ENCODE assay signal across 26 mouse cellular contexts in the genomic region with DNA sequence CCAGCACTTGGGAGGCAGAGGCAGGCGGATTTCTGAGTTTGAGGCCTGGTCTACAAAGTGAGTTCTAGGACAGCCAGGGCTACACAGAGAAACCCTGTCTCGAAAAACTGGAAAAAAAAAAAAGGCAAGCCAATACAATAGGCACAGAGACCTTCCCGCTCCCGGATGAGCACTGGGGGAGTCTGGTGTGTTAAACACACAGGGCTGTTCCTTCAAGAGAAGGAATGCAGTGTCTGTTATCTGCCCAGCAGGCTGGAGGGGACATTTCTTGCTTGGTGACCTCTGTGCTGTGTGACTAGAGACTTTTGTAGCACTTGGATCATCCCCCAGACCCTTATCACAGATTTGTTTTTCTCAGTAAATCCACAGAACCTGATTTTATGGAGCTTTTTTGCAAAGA. TPM values are rescaled to one million over a fixed set of nuclear protein-coding genes. Genes with fewer than 3 reads are reported as not detected.
A peak's percentile ranks its signal among the peaks of the same experiment; 100 is the strongest.
DNase-seq lines count a peak whose midpoint lies in the region; ATAC-seq lines count a peak whose summit lies in the region.
"Had no signal": no experiment of that assay in that cellular context is flagged by ENCODE, and none has a peak within 500 bp of the region (broad histone marks: within the 10 kb centered on the region; RNA-seq: fewer than 3 reads in every experiment).

No protein-coding gene starts in this region.

- no peaks in the 10 kb centered on the region for H3K36me3 ChIP-seq in heart, embryonic 12.5 days
- no peaks in the 10 kb centered on the region for H3K36me3 ChIP-seq in liver, embryonic 13.5 days
- no peaks in the 10 kb centered on the region for H3K36me3 ChIP-seq in limb, embryonic 10.5 days
- H3K36me3 ChIP-seq: forebrain, embryonic 15.5 days; G1E; hindbrain, embryonic 12.5 days; midbrain, embryonic 10.5 days had no signal

- no peak overlapping the region for H3K4me2 ChIP-seq in heart, embryonic 12.5 days
- no peak overlapping the region for H3K4me2 ChIP-seq in liver, embryonic 13.5 days
- H3K4me2 ChIP-seq: forebrain, embryonic 15.5 days; hindbrain, embryonic 12.5 days had no signal

- ATAC-seq in heart, embryonic 12.5 days (ENCODE audit: insufficient number of reproducible peaks, low FRiP score), result 0 out of 2 replicates have a peak, but pooled peaks have one; percentile 38
- ATAC-seq in liver, embryonic 13.5 days (ENCODE audit: low read depth), result no peak
- ATAC-seq: activated CD4-positive, CD25-positive, alpha-beta regulatory T cell, adult 4 months; forebrain, embryonic 15.5 days; lung, postnatal 0 days; midbrain, embryonic 16.5 days; Patski had no signal

- DNase-seq in heart, postnatal 4 days, result no peak
- DNase-seq in liver, embryonic 13.5 days, result no peak
- DNase-seq in liver, result no peak
- peak; percentile 71 for DNase-seq in ES-CJ7 (ENCODE audit: low read depth, low spot score)
- peak; percentile 28 for DNase-seq in induced T-regulatory cell, adult 2 months (ENCODE audit: low read depth)
- DNase-seq in limb, embryonic 10.5 days (ENCODE audit: low spot score), result no peak
- no peak for DNase-seq in kidney, adult 8-10 months
- DNase-seq: adrenal gland, postnatal 25 days; cerebellum, adult 9-10 months; gastrocnemius, postnatal 10 days; kidney, adult 11 months; thymus, postnatal 25 days had no signal

- H3K4me1 ChIP-seq in heart, embryonic 12.5 days (replicated peaks), result peaks cover 7% of the 10 kb centered on the region; the same call in 1 of the 2 replicates
- H3K4me1 ChIP-seq in liver, embryonic 13.5 days (replicated peaks), result peaks cover 87% of the 10 kb centered on the region
- H3K4me1 ChIP-seq in limb, embryonic 10.5 days, result 0 out of 2 replicates have a peak, but pooled peaks cover 4% of the 10 kb centered on the region
- H3K4me1 ChIP-seq: forebrain, embryonic 15.5 days; hindbrain, embryonic 12.5 days had no signal

- H3K27me3 ChIP-seq in heart, embryonic 12.5 days (replicated peaks), result no peaks in the 10 kb centered on the region
- H3K27me3 ChIP-seq in liver, embryonic 13.5 days, result no peaks in the 10 kb centered on the region
- no peaks in the 10 kb centered on the region for H3K27me3 ChIP-seq in limb, embryonic 10.5 days (ENCODE audit: low read depth, poor library complexity, severe bottlenecking)
- H3K27me3 ChIP-seq: forebrain, embryonic 15.5 days; hindbrain, embryonic 12.5 days; Patski had no signal

- no peaks in the 10 kb centered on the region for H3K9me3 ChIP-seq in heart, embryonic 12.5 days (replicated peaks)
- H3K9me3 ChIP-seq in liver, embryonic 13.5 days (replicated peaks), result no peaks in the 10 kb centered on the region
- no peaks in the 10 kb centered on the region for H3K9me3 ChIP-seq in limb, embryonic 10.5 days (replicated peaks)
- H3K9me3 ChIP-seq: forebrain, embryonic 15.5 days; G1E; hindbrain, embryonic 12.5 days; midbrain, embryonic 10.5 days had no signal

- H3K9ac ChIP-seq in heart, embryonic 12.5 days, result no peak overlapping the region
- H3K9ac ChIP-seq in liver, embryonic 13.5 days, result no peak overlapping the region
- H3K9ac ChIP-seq: forebrain, embryonic 15.5 days; hindbrain, embryonic 12.5 days; liver, embryonic 14.5 days had no signal

- H3K4me3 ChIP-seq in heart, embryonic 12.5 days, result no peak overlapping the region
- no peak overlapping the region for H3K4me3 ChIP-seq in liver, embryonic 13.5 days (replicated peaks)
- no peak overlapping the region for H3K4me3 ChIP-seq in limb, embryonic 10.5 days
- H3K4me3 ChIP-seq: forebrain, embryonic 15.5 days; hindbrain, embryonic 12.5 days; midbrain, embryonic 10.5 days; myocyte had no signal

- H3K27ac ChIP-seq in heart, embryonic 12.5 days (ENCODE audit: poor library complexity, severe bottlenecking), result no peak overlapping the region
- H3K27ac ChIP-seq in liver, embryonic 13.5 days, result peak overlapping the region; percentile 64
- no peak overlapping the region for H3K27ac ChIP-seq in limb, embryonic 10.5 days
- H3K27ac ChIP-seq: forebrain, embryonic 15.5 days; hindbrain, embryonic 12.5 days; kidney, postnatal 0 days; midbrain, embryonic 10.5 days; stomach, postnatal 0 days had no signal

- 55% methylated on average over 4 of the region's 4 CpGs for whole genome bisulfite sequencing in heart, embryonic 12.5 days
- 70% methylated on average over 4 of the region's 4 CpGs for WGBS in liver, embryonic 13.5 days (ENCODE audit: insufficient replicate concordance)
- WGBS in limb, embryonic 10.5 days, result 74% methylated on average over 4 of the region's 4 CpGs

RNA-seq across cellular contexts. Expression of gene Platr17, which starts 3.3 kb away (rescaled TPM):
- polyA plus RNA-seq in heart, embryonic 12.5 days (2016; fragmentation: Nextera tagmentation; extraction: Ambion mirVana), result 0.24 and 0.29 TPM in 2 replicates
- total RNA-seq in heart, postnatal 4 days (2021), result not detected
- polyA plus RNA-seq in liver, embryonic 13.5 days (2015; fragmentation: Nextera tagmentation; extraction: Ambion mirVana), result 0.60 and 0.91 TPM in 2 replicates
- 0.20 and 0.38 TPM in 2 replicates for polyA plus RNA-seq in limb, embryonic 10.5 days (2016; fragmentation: Nextera tagmentation; extraction: Ambion mirVana)
- total RNA-seq: adrenal gland, postnatal 25 days; G1E; gastrocnemius, postnatal 10 days; layer of hippocampus, postnatal 25 days had no signal
- polyA plus RNA-seq: hindbrain, embryonic 12.5 days; Patski had no signal

RNA-seq across cellular contexts. Expression of gene Daxx, which starts 7.6 kb away (rescaled TPM):
- 36.8 and 39.0 TPM in 2 replicates for polyA plus RNA-seq in heart, embryonic 12.5 days (2016; fragmentation: Nextera tagmentation; extraction: Ambion mirVana)
- total RNA-seq in heart, postnatal 4 days (2021), result 10 to 100 TPM; 16.5 to 18.0 TPM
- 25.5 and 27.6 TPM in 2 replicates for polyA plus RNA-seq in liver, embryonic 13.5 days (2015; fragmentation: Nextera tagmentation; extraction: Ambion mirVana)
- polyA plus RNA-seq in limb, embryonic 10.5 days (2016; fragmentation: Nextera tagmentation; extraction: Ambion mirVana), result 88.1 and 92.2 TPM in 2 replicates

RNA-seq across cellular contexts. Expression of gene Kifc1, which starts 11.2 kb away (rescaled TPM):
- 3.5 and 5.5 TPM in 2 replicates for polyA plus RNA-seq in heart, embryonic 12.5 days (2016; fragmentation: Nextera tagmentation; extraction: Ambion mirVana)
- total RNA-seq in heart, postnatal 4 days (2021), result 10 to 100 TPM; 40.2 to 42.7 TPM
- polyA plus RNA-seq in liver, embryonic 13.5 days (2015; fragmentation: Nextera tagmentation; extraction: Ambion mirVana), result 6.9 and 7.6 TPM in 2 replicates
- polyA plus RNA-seq in limb, embryonic 10.5 days (2016; fragmentation: Nextera tagmentation; extraction: Ambion mirVana), result 5.9 and 6.6 TPM in 2 replicates

RNA-seq across cellular contexts. Expression of gene Tapbp, which starts 14.0 kb away (rescaled TPM):
- polyA plus RNA-seq in heart, embryonic 12.5 days (2016; fragmentation: Nextera tagmentation; extraction: Ambion mirVana), result 29.4 and 32.5 TPM in 2 replicates
- 10 to 100 TPM; 72.3 to 78.5 TPM for total RNA-seq in heart, postnatal 4 days (2021)
- 27.6 and 30.5 TPM in 2 replicates for polyA plus RNA-seq in liver, embryonic 13.5 days (2015; fragmentation: Nextera tagmentation; extraction: Ambion mirVana)
- 9.2 and 16.0 TPM in 2 replicates for polyA plus RNA-seq in limb, embryonic 10.5 days (2016; fragmentation: Nextera tagmentation; extraction: Ambion mirVana)

RNA-seq across cellular contexts. Expression of gene Zbtb22, which starts 14.1 kb away (rescaled TPM):
- polyA plus RNA-seq in heart, embryonic 12.5 days (2016; fragmentation: Nextera tagmentation; extraction: Ambion mirVana), result 17.0 and 17.7 TPM in 2 replicates
- 10 to 100 TPM; 34.3 to 35.8 TPM for total RNA-seq in heart, postnatal 4 days (2021)
- 10.1 and 10.7 TPM in 2 replicates for polyA plus RNA-seq in liver, embryonic 13.5 days (2015; fragmentation: Nextera tagmentation; extraction: Ambion mirVana)
- polyA plus RNA-seq in limb, embryonic 10.5 days (2016; fragmentation: Nextera tagmentation; extraction: Ambion mirVana), result 20.2 and 23.2 TPM in 2 replicates

Comparison
In these comparisons a context has a peak if more than half of its experiments do, and no peak if none do; other contexts are left out.
1. DNase-seq: peak in ES-CJ7 (single experiment) and induced T-regulatory cell, adult 2 months (single experiment); none in heart, postnatal 4 days (single experiment), liver, embryonic 13.5 days (single experiment), liver (single experiment), limb, embryonic 10.5 days (single experiment) and kidney, adult 8-10 months (0 of 2).